In genomic region chr7:7185897-7186296, GRCm38 (mm10) we compare ENCODE assay signal across 23 mouse cellular contexts. TPM values are rescaled to one million over a fixed set of nuclear protein-coding genes. Genes with fewer than 3 reads are reported as not detected.
DNase-seq lines count a peak whose midpoint lies in the region; ATAC-seq lines count a peak whose summit lies in the region.
"Had no signal": no experiment of that assay in that cellular context is flagged by ENCODE, and none has a peak within 500 bp of the region (broad histone marks: within the 10 kb centered on the region; RNA-seq: fewer than 3 reads in every experiment).

No protein-coding gene starts in this region.

- H3K4me3 ChIP-seq in embryonic facial prominence, embryonic 11.5 days (ENCODE audit: low read depth, low read length), result no peak overlapping the region
- H3K4me3 ChIP-seq in embryonic facial prominence, embryonic 10.5 days, result no peak overlapping the region
- no peak overlapping the region for H3K4me3 ChIP-seq in embryonic facial prominence, embryonic 13.5 days
- no peak overlapping the region for H3K4me3 ChIP-seq in limb, embryonic 13.5 days
- no peak overlapping the region for H3K4me3 ChIP-seq in midbrain, embryonic 16.5 days (ENCODE audit: low read depth, low read length)
- H3K4me3 ChIP-seq: embryonic facial prominence, embryonic 15.5 days; heart, adult 2 months; hindbrain, embryonic 12.5 days; hindbrain, embryonic 15.5 days had no signal

- H3K36me3 ChIP-seq in embryonic facial prominence, embryonic 11.5 days (replicated peaks; ENCODE audit: control insufficient read depth, insufficient read depth, low read depth, low read length), result no peaks in the 10 kb centered on the region
- H3K36me3 ChIP-seq in embryonic facial prominence, embryonic 10.5 days (replicated peaks), result peaks cover 27% of the 10 kb centered on the region
- peaks cover 24% of the 10 kb centered on the region for H3K36me3 ChIP-seq in embryonic facial prominence, embryonic 13.5 days
- peaks cover 26% of the 10 kb centered on the region for H3K36me3 ChIP-seq in limb, embryonic 13.5 days
- peaks cover 20% of the 10 kb centered on the region for H3K36me3 ChIP-seq in midbrain, embryonic 16.5 days (ENCODE audit: control insufficient read depth, insufficient read depth, low read length)

- no peaks in the 10 kb centered on the region for H3K4me1 ChIP-seq in embryonic facial prominence, embryonic 11.5 days (ENCODE audit: control insufficient read depth, insufficient read depth, low read length)
- H3K4me1 ChIP-seq in embryonic facial prominence, embryonic 10.5 days, result no peaks in the 10 kb centered on the region
- H3K4me1 ChIP-seq in embryonic facial prominence, embryonic 13.5 days, result peaks cover 5% of the 10 kb centered on the region; the same call in 1 of the 2 replicates
- H3K4me1 ChIP-seq in limb, embryonic 13.5 days, result peaks cover 4% of the 10 kb centered on the region; the same call in 1 of the 2 replicates
- 0 out of 2 replicates have a peak, but pooled peaks cover 2% of the 10 kb centered on the region for H3K4me1 ChIP-seq in midbrain, embryonic 16.5 days (ENCODE audit: control insufficient read depth, insufficient read depth, low read length)
- H3K4me1 ChIP-seq: embryonic facial prominence, embryonic 15.5 days; hindbrain, embryonic 12.5 days; hindbrain, embryonic 15.5 days had no signal

- ATAC-seq in embryonic facial prominence, embryonic 11.5 days (replicated peaks; ENCODE audit: insufficient number of reproducible peaks, low FRiP score, low TSS enrichment, low read depth), result no peak
- ATAC-seq in embryonic facial prominence, embryonic 13.5 days (ENCODE audit: insufficient number of reproducible peaks, insufficient read depth, low FRiP score, low TSS enrichment, low read depth), result peak; percentile 71; the same call in 1 of the 2 replicates
- ATAC-seq in limb, embryonic 13.5 days (ENCODE audit: low FRiP score, low read depth), result 0 out of 2 replicates have a peak, but pooled peaks have one; percentile 3
- ATAC-seq in midbrain, embryonic 16.5 days, result no peak
- ATAC-seq: forebrain, embryonic 14.5 days; forebrain, postnatal 0 days; intestine, postnatal 0 days; Patski had no signal

- H3K4me2 ChIP-seq in embryonic facial prominence, embryonic 11.5 days (ENCODE audit: low read depth, low read length), result no peak overlapping the region
- no peak overlapping the region for H3K4me2 ChIP-seq in embryonic facial prominence, embryonic 13.5 days
- no peak overlapping the region for H3K4me2 ChIP-seq in limb, embryonic 13.5 days (replicated peaks)
- H3K4me2 ChIP-seq in midbrain, embryonic 16.5 days (ENCODE audit: low read length), result no peak overlapping the region
- H3K4me2 ChIP-seq: embryonic facial prominence, embryonic 15.5 days; heart, embryonic 11.5 days; hindbrain, embryonic 12.5 days; hindbrain, embryonic 15.5 days had no signal

- H3K27ac ChIP-seq in embryonic facial prominence, embryonic 11.5 days (replicated peaks; ENCODE audit: low read depth, low read length), result no peak overlapping the region
- no peak overlapping the region for H3K27ac ChIP-seq in embryonic facial prominence, embryonic 10.5 days (replicated peaks)
- H3K27ac ChIP-seq in embryonic facial prominence, embryonic 13.5 days, result no peak overlapping the region
- H3K27ac ChIP-seq in limb, embryonic 13.5 days, result no peak overlapping the region
- H3K27ac ChIP-seq in midbrain, embryonic 16.5 days (ENCODE audit: low read length), result no peak overlapping the region
- H3K27ac ChIP-seq: embryonic facial prominence, embryonic 15.5 days; heart, adult 2 months; hindbrain, embryonic 12.5 days; hindbrain, embryonic 15.5 days had no signal

- peak; percentile 9 for DNase-seq in embryonic facial prominence, embryonic 11.5 days (ENCODE audit: low spot score)
- no peak for DNase-seq in embryonic facial prominence, embryonic 10.5 days (ENCODE audit: low spot score)
- no peak for DNase-seq in heart, adult 8-10 months (ENCODE audit: low spot score)
- DNase-seq: adrenal gland, postnatal 10 days; adrenal gland, postnatal 36 days; B cell, adult 2 months; cerebellum, adult 18-20 months; cerebellum, adult 9-10 months; cerebellum, postnatal 14 days; forebrain, postnatal 0 days; gastrocnemius, postnatal 25 days; heart, adult 2 months had no signal

- no peaks in the 10 kb centered on the region for H3K9me3 ChIP-seq in embryonic facial prominence, embryonic 11.5 days (replicated peaks; ENCODE audit: control insufficient read depth, low read length)
- no peaks in the 10 kb centered on the region for H3K9me3 ChIP-seq in embryonic facial prominence, embryonic 10.5 days
- no peaks in the 10 kb centered on the region for H3K9me3 ChIP-seq in embryonic facial prominence, embryonic 13.5 days
- H3K9me3 ChIP-seq in limb, embryonic 13.5 days, result no peaks in the 10 kb centered on the region
- H3K9me3 ChIP-seq in midbrain, embryonic 16.5 days (replicated peaks; ENCODE audit: control insufficient read depth, low read length, poor library complexity, severe bottlenecking), result no peaks in the 10 kb centered on the region
- H3K9me3 ChIP-seq: embryonic facial prominence, embryonic 15.5 days; G1E; hindbrain, embryonic 12.5 days; hindbrain, embryonic 15.5 days had no signal

- WGBS in embryonic facial prominence, embryonic 11.5 days, result 79% methylated on average over 1 of the region's 1 CpGs
- WGBS in embryonic facial prominence, embryonic 10.5 days, result 88% methylated on average over 1 of the region's 1 CpGs
- WGBS in embryonic facial prominence, embryonic 13.5 days, result 43% methylated on average over 1 of the region's 1 CpGs
- 59% methylated on average over 1 of the region's 1 CpGs for WGBS in limb, embryonic 13.5 days
- WGBS in midbrain, embryonic 16.5 days, result 94% methylated on average over 1 of the region's 1 CpGs

- H3K9ac ChIP-seq in embryonic facial prominence, embryonic 11.5 days (replicated peaks; ENCODE audit: low read length), result no peak overlapping the region
- H3K9ac ChIP-seq in embryonic facial prominence, embryonic 13.5 days, result no peak overlapping the region
- H3K9ac ChIP-seq in limb, embryonic 13.5 days, result no peak overlapping the region
- H3K9ac ChIP-seq in midbrain, embryonic 16.5 days (ENCODE audit: low read depth, low read length), result no peak overlapping the region
- H3K9ac ChIP-seq: embryonic facial prominence, embryonic 15.5 days; forebrain, postnatal 0 days; hindbrain, embryonic 12.5 days; hindbrain, embryonic 15.5 days had no signal

- no peaks in the 10 kb centered on the region for H3K27me3 ChIP-seq in embryonic facial prominence, embryonic 11.5 days (ENCODE audit: control insufficient read depth, insufficient read depth, low read length)
- no peaks in the 10 kb centered on the region for H3K27me3 ChIP-seq in embryonic facial prominence, embryonic 10.5 days (replicated peaks; ENCODE audit: low read depth, poor library complexity, severe bottlenecking)
- H3K27me3 ChIP-seq in embryonic facial prominence, embryonic 13.5 days, result no peaks in the 10 kb centered on the region
- no peaks in the 10 kb centered on the region for H3K27me3 ChIP-seq in limb, embryonic 13.5 days
- H3K27me3 ChIP-seq in midbrain, embryonic 16.5 days (ENCODE audit: control insufficient read depth, insufficient read depth, low read depth, low read length), result no peaks in the 10 kb centered on the region
- H3K27me3 ChIP-seq: embryonic facial prominence, embryonic 15.5 days; hindbrain, embryonic 12.5 days; hindbrain, embryonic 15.5 days; Patski had no signal

RNA-seq across cellular contexts. Expression of gene Zfp418, which starts 14.8 kb away (rescaled TPM):
- 3.0 and 4.5 TPM in 2 replicates for polyA plus RNA-seq in embryonic facial prominence, embryonic 11.5 days (2014; fragmentation: Nextera tagmentation; extraction: Ambion mirVana)
- polyA plus RNA-seq in embryonic facial prominence, embryonic 10.5 days (2016; fragmentation: Nextera tagmentation; extraction: Ambion mirVana), result 3.4 and 3.7 TPM in 2 replicates
- 3.5 and 3.7 TPM in 2 replicates for polyA plus RNA-seq in embryonic facial prominence, embryonic 13.5 days (2015; fragmentation: Nextera tagmentation; extraction: Ambion mirVana)
- polyA plus RNA-seq in limb, embryonic 13.5 days (2015; fragmentation: Nextera tagmentation; extraction: Ambion mirVana), result 3.4 and 3.7 TPM in 2 replicates
- 1 to 10 TPM; 2.1 to 2.6 (median 2.3) TPM for total RNA-seq in heart, adult 8-10 months (2022)
- polyA plus RNA-seq in midbrain, embryonic 16.5 days (2015; fragmentation: Nextera tagmentation; extraction: Ambion mirVana), result 3.5 TPM in 2 replicates

RNA-seq across cellular contexts. Expression of gene Zfp772, which starts 23.9 kb away (rescaled TPM):
- polyA plus RNA-seq in embryonic facial prominence, embryonic 11.5 days (2014; fragmentation: Nextera tagmentation; extraction: Ambion mirVana), result 10.8 and 11.5 TPM in 2 replicates
- polyA plus RNA-seq in embryonic facial prominence, embryonic 10.5 days (2016; fragmentation: Nextera tagmentation; extraction: Ambion mirVana), result 9.5 and 9.8 TPM in 2 replicates
- polyA plus RNA-seq in embryonic facial prominence, embryonic 13.5 days (2015; fragmentation: Nextera tagmentation; extraction: Ambion mirVana), result 8.9 and 11.9 TPM in 2 replicates
- polyA plus RNA-seq in limb, embryonic 13.5 days (2015; fragmentation: Nextera tagmentation; extraction: Ambion mirVana), result 10.0 TPM in 2 replicates
- total RNA-seq in heart, adult 8-10 months (2022), result 1 to 10 TPM; 1.3 to 1.8 (median 1.4) TPM
- polyA plus RNA-seq in midbrain, embryonic 16.5 days (2015; fragmentation: Nextera tagmentation; extraction: Ambion mirVana), result 9.8 and 10.6 TPM in 2 replicates

RNA-seq across cellular contexts. Expression of gene Zfp773, which starts 49.3 kb away (rescaled TPM):
- polyA plus RNA-seq in embryonic facial prominence, embryonic 11.5 days (2014; fragmentation: Nextera tagmentation; extraction: Ambion mirVana), result 4.4 and 4.7 TPM in 2 replicates
- 3.6 and 4.1 TPM in 2 replicates for polyA plus RNA-seq in embryonic facial prominence, embryonic 10.5 days (2016; fragmentation: Nextera tagmentation; extraction: Ambion mirVana)
- 2.2 and 3.5 TPM in 2 replicates for polyA plus RNA-seq in embryonic facial prominence, embryonic 13.5 days (2015; fragmentation: Nextera tagmentation; extraction: Ambion mirVana)
- polyA plus RNA-seq in limb, embryonic 13.5 days (2015; fragmentation: Nextera tagmentation; extraction: Ambion mirVana), result 3.3 and 3.9 TPM in 2 replicates
- under 1 TPM; 0.27 to 0.43 (median 0.34) TPM for total RNA-seq in heart, adult 8-10 months (2022)
- polyA plus RNA-seq in midbrain, embryonic 16.5 days (2015; fragmentation: Nextera tagmentation; extraction: Ambion mirVana), result 17.5 and 18.2 TPM in 2 replicates

Comparison
In these comparisons a context has a peak if more than half of its experiments do, and no peak if none do; other contexts are left out.
1. ATAC-seq: peak in embryonic facial prominence, embryonic 13.5 days (single experiment) and limb, embryonic 13.5 days (single experiment); none in embryonic facial prominence, embryonic 11.5 days (single experiment) and midbrain, embryonic 16.5 days (single experiment).